Mouse (Mus musculus) CH12.LX (cell line): ENCODE results near the gene Col25a1.

ENCODE experiments used
- CTCF ChIP-seq, 2 experiments: IDR thresholded peaks in 1 of 2; conservative IDR thresholded peaks in 1 of 2; 2 replicates each; pipeline ENCODE4 v1.5.1; 2011 to 2012; ENCODE audit warnings: low read depth in 2 of 2, low read length in 2 of 2, improper control_type of control experiment in 1 of 2, inconsistent platforms in 1 of 2, mild to moderate bottlenecking in 1 of 2, moderate library complexity in 1 of 2
- MAFK ChIP-seq: IDR thresholded peaks from 2 replicates; pipeline ENCODE4 v1.6.1; 2011; ENCODE audit warnings: low read length, improper control_type of control experiment; ENCODE audit not compliant: insufficient replicate concordance
- MAZ ChIP-seq: IDR thresholded peaks from 2 replicates; pipeline ENCODE4 v1.6.1; 2012; ENCODE audit warnings: low read depth, mild to moderate bottlenecking, inconsistent platforms, low read length, improper control_type of control experiment, moderate library complexity
- MXI1 ChIP-seq: IDR thresholded peaks from 2 replicates; pipeline ENCODE4 v1.6.1; 2011; ENCODE audit warnings: mild to moderate bottlenecking, low read depth, low read length, improper control_type of control experiment
- MYC ChIP-seq: IDR thresholded peaks from 2 replicates; pipeline ENCODE4 v1.6.1; 2011; ENCODE audit warnings: low read depth, mild to moderate bottlenecking, improper control_type of control experiment, low read length
- POLR2A ChIP-seq: IDR thresholded peaks from 2 replicates; pipeline ENCODE4 v1.6.1; 2011; ENCODE audit warnings: low read depth, mild to moderate bottlenecking, improper control_type of control experiment, low read length
- RAD21 ChIP-seq: IDR thresholded peaks from 2 replicates; pipeline ENCODE4 v1.6.1; 2011; ENCODE audit warnings: low read depth, mild to moderate bottlenecking, low read length, improper control_type of control experiment, moderate library complexity
- SIN3A ChIP-seq: IDR thresholded peaks from 2 replicates; pipeline ENCODE4 v1.6.1; 2012; ENCODE audit warnings: low read length, improper control_type of control experiment, inconsistent platforms
- ZC3H11A ChIP-seq: IDR thresholded peaks from 2 replicates; pipeline ENCODE4 v1.6.1; 2012; ENCODE audit warnings: low read depth, mild to moderate bottlenecking, inconsistent platforms, low read length, improper control_type of control experiment
- ZKSCAN1 ChIP-seq: IDR thresholded peaks from 2 replicates; pipeline ENCODE4 v1.6.1; 2012; ENCODE audit warnings: low read depth, inconsistent platforms, low read length, improper control_type of control experiment, borderline replicate concordance
- ZMIZ1 ChIP-seq: IDR thresholded peaks from 2 replicates; pipeline ENCODE4 v1.6.1; 2012; ENCODE audit warnings: low read depth, mild to moderate bottlenecking, inconsistent platforms, low read length, improper control_type of control experiment

- TF ChIP-seq CTCF (conservative IDR thresholded peaks at IDR 0.05 in 1 of 2, IDR thresholded peaks at IDR 0.05 in 1 of 2; ENCODE audit: low read depth in 2 of 2, low read length in 2 of 2) (no peak), ZKSCAN1 (no peak), POLR2A (no peak), MAZ (no peak), SIN3A (no peak), MAFK (no peak), MYC (no peak), ZC3H11A (no peak), MXI1 (no peak), ZMIZ1 (no peak), RAD21 (no peak)
Observed at GRCm38 (mm10) chr3:130328909-130329308, 197.6 kb downstream of the Col25a1 start.
